Mouse (Mus musculus) MEL (cell line): ENCODE data around the gene Cmc1. TPM values are rescaled to one million over a fixed set of nuclear protein-coding genes. Genes with fewer than 3 reads are reported as not detected.

ENCODE experiments used
- DNase-seq: peaks from one replicate; pipeline ENCODE4 v3.0.0; 2011; ENCODE audit warnings: low read depth, low spot score
- H3K27ac ChIP-seq: 2 replicates; pipeline ENCODE4 v1.5.1; 2012; ENCODE audit warnings: low read depth, mild to moderate bottlenecking, control low read depth, low read length, moderate library complexity; ENCODE audit not compliant: control insufficient read depth
- H3K27me3 ChIP-seq, 2 experiments: fragments of 150-350 bp in 1 of 2; sonication (generic) in 1 of 2; 2 replicates each; pipeline ENCODE4 v1.6.1; 2012; ENCODE audit warnings: low read length in 2 of 2, mild to moderate bottlenecking in 2 of 2, improper control_type of control experiment in 1 of 2, moderate library complexity in 1 of 2; ENCODE audit not compliant: insufficient read depth in 2 of 2, control insufficient read depth in 1 of 2
- H3K36me3 ChIP-seq, 2 experiments: 2 replicates each; pipeline ENCODE4 v1.6.1; 2012 to 2014; ENCODE audit warnings: low read length in 2 of 2, improper control_type of control experiment in 1 of 2, inconsistent platforms in 1 of 2, mild to moderate bottlenecking in 1 of 2; ENCODE audit not compliant: insufficient read depth in 2 of 2, control insufficient read depth in 1 of 2
- H3K4me1 ChIP-seq, 2 experiments: fragments of 150-350 bp in 1 of 2; sonication (generic) in 1 of 2; 2 replicates each; pipeline ENCODE4 v1.6.1; 2012; ENCODE audit warnings: low read length in 2 of 2, improper control_type of control experiment in 1 of 2, mild to moderate bottlenecking in 1 of 2; ENCODE audit not compliant: insufficient read depth in 2 of 2, control insufficient read depth in 1 of 2
- H3K4me3 ChIP-seq, 2 experiments: fragments of 150-350 bp in 1 of 2; sonication (generic) in 1 of 2; 2 replicates each; pipeline ENCODE4 v1.5.1; 2012; ENCODE audit warnings: low read depth in 2 of 2, low read length in 2 of 2, mild to moderate bottlenecking in 2 of 2, moderate library complexity in 2 of 2, control low read depth in 1 of 2, improper control_type of control experiment in 1 of 2; ENCODE audit not compliant: control insufficient read depth in 1 of 2, insufficient read depth in 1 of 2
- H3K79me2 ChIP-seq: 2 replicates; pipeline ENCODE4 v1.6.1; 2012; ENCODE audit warnings: mild to moderate bottlenecking, low read length, moderate library complexity; ENCODE audit not compliant: control insufficient read depth, poor library complexity, insufficient read depth
- H3K9ac ChIP-seq: 2 replicates; pipeline ENCODE4 v1.6.1; 2012; ENCODE audit warnings: low read depth, mild to moderate bottlenecking, control low read depth, low read length, moderate library complexity; ENCODE audit not compliant: control insufficient read depth, poor library complexity, severe bottlenecking
- H3K9me3 ChIP-seq: fragments of 150-350 bp; sonication (generic); replicated peaks from 2 replicates; pipeline ENCODE4 v1.6.1; 2012; ENCODE audit warnings: mild to moderate bottlenecking, low read length, improper control_type of control experiment, moderate library complexity; ENCODE audit not compliant: insufficient read depth
- CHD1 ChIP-seq: IDR thresholded peaks from 2 replicates; pipeline ENCODE4 v1.6.1; 2012; ENCODE audit warnings: low read depth, mild to moderate bottlenecking, inconsistent platforms, low read length, improper control_type of control experiment
- CHD2 ChIP-seq: IDR thresholded peaks from 2 replicates; pipeline ENCODE4 v1.6.1; 2011; ENCODE audit warnings: low read length, improper control_type of control experiment
- ELF1 ChIP-seq: IDR thresholded peaks from 2 replicates; pipeline ENCODE4 v1.6.1; 2014; ENCODE audit warnings: low read depth, mild to moderate bottlenecking, inconsistent platforms, low read length, improper control_type of control experiment, moderate library complexity
- EP300 ChIP-seq, 2 experiments: IDR thresholded peaks; 2 replicates each; pipeline ENCODE4 v1.6.1; 2011; ENCODE audit warnings: improper control_type of control experiment in 2 of 2, low read length in 2 of 2, low read depth in 1 of 2, mild to moderate bottlenecking in 1 of 2
- ETS1 ChIP-seq: IDR thresholded peaks from 2 replicates; pipeline ENCODE4 v1.6.1; 2012; ENCODE audit warnings: low read depth, mild to moderate bottlenecking, inconsistent platforms, low read length, improper control_type of control experiment, moderate library complexity
- GABPA ChIP-seq: IDR thresholded peaks from 2 replicates; pipeline ENCODE4 v1.6.1; 2012; ENCODE audit warnings: low read depth, mild to moderate bottlenecking, inconsistent platforms, low read length, improper control_type of control experiment, moderate library complexity
- GATA1 ChIP-seq: IDR thresholded peaks from 2 replicates; pipeline ENCODE4 v1.6.1; 2011; ENCODE audit warnings: low read depth, low read length, improper control_type of control experiment
- HCFC1 ChIP-seq: IDR thresholded peaks from 2 replicates; pipeline ENCODE4 v1.6.1; 2012; ENCODE audit warnings: low read depth, mild to moderate bottlenecking, inconsistent platforms, low read length, improper control_type of control experiment, moderate library complexity
- MAFK ChIP-seq: IDR thresholded peaks from 2 replicates; pipeline ENCODE4 v1.6.1; 2011; ENCODE audit warnings: low read depth, mild to moderate bottlenecking, low read length, improper control_type of control experiment, borderline replicate concordance
- MEF2A ChIP-seq: IDR thresholded peaks from 2 replicates; pipeline ENCODE4 v1.6.1; 2014; ENCODE audit warnings: low read depth, mild to moderate bottlenecking, inconsistent platforms, low read length, improper control_type of control experiment; ENCODE audit not compliant: poor library complexity, insufficient replicate concordance, severe bottlenecking; ENCODE audit errors: extremely low read depth
- MYC ChIP-seq: IDR thresholded peaks from 2 replicates; pipeline ENCODE4 v1.6.1; 2011; ENCODE audit warnings: low read depth, mild to moderate bottlenecking, low read length, improper control_type of control experiment, moderate library complexity
- NELFE ChIP-seq: IDR thresholded peaks from 2 replicates; pipeline ENCODE4 v1.6.1; 2011; ENCODE audit warnings: low read depth, low read length, improper control_type of control experiment
- NRF1 ChIP-seq: IDR thresholded peaks from 2 replicates; pipeline ENCODE4 v1.6.1; 2014; ENCODE audit warnings: low read depth, mild to moderate bottlenecking, inconsistent platforms, low read length, improper control_type of control experiment, moderate library complexity; ENCODE audit not compliant: poor library complexity, insufficient read depth, severe bottlenecking
- POLR2AphosphoS5 ChIP-seq: IDR thresholded peaks from 2 replicates; pipeline ENCODE4 v1.6.1; 2012; ENCODE audit warnings: low read depth, borderline replicate concordance, mild to moderate bottlenecking, inconsistent platforms, low read length, moderate library complexity, mixed read lengths
- SIN3A ChIP-seq: IDR thresholded peaks from 2 replicates; pipeline ENCODE4 v1.6.1; 2012; ENCODE audit warnings: low read length, improper control_type of control experiment, inconsistent platforms
- SMC3 ChIP-seq: IDR thresholded peaks from 2 replicates; pipeline ENCODE4 v1.6.1; 2011; ENCODE audit warnings: low read depth, low read length, improper control_type of control experiment
- TAL1 ChIP-seq: IDR thresholded peaks from 2 replicates; pipeline ENCODE4 v1.6.1; 2012; ENCODE audit warnings: mild to moderate bottlenecking, inconsistent platforms, low read length, moderate library complexity, mixed read lengths
- TBP ChIP-seq: IDR thresholded peaks from 2 replicates; pipeline ENCODE4 v1.8.0; 2011; ENCODE audit warnings: low read depth, low read length, improper control_type of control experiment
- TCF12 ChIP-seq: IDR thresholded peaks from 2 replicates; pipeline ENCODE4 v1.6.1; 2014; ENCODE audit warnings: low read depth, mild to moderate bottlenecking, inconsistent platforms, low read length, improper control_type of control experiment, moderate library complexity
- UBTF ChIP-seq: IDR thresholded peaks from 2 replicates; pipeline ENCODE4 v1.6.1; 2012; ENCODE audit warnings: low read depth, mild to moderate bottlenecking, inconsistent platforms, low read length, improper control_type of control experiment, moderate library complexity, borderline replicate concordance; ENCODE audit not compliant: insufficient read depth
- ZKSCAN1 ChIP-seq: IDR thresholded peaks from 2 replicates; pipeline ENCODE4 v1.6.1; 2012; ENCODE audit warnings: low read depth, mild to moderate bottlenecking, inconsistent platforms, low read length, improper control_type of control experiment, moderate library complexity
- polyA plus RNA-seq, 2 experiments: library from polyadenylated mRNA; stranded (reverse) in 1 of 2; unstranded in 1 of 2; fragments of >175 nt in 1 of 2; fragments of >200 nt in 1 of 2; gene quantifications; 2 replicates each; pipeline versions ENCODE4 v1.2.1 to v1.2.4; 2012; ENCODE audit warnings: low replicate concordance in 2 of 2, low read depth in 1 of 2; ENCODE audit not compliant: insufficient read length in 2 of 2, insufficient read depth in 1 of 2, missing spikeins in 1 of 2
- total RNA-seq: library from RNA; depleted of rRNA; stranded (reverse); fragments of 300-350 nt; gene quantifications from 2 replicates; pipeline ENCODE4 v1.2.3, GENCODE M21; 2012

Cmc1 gene
- total and polyA plus RNA-seq, 3 experiments, result 35.9 to 36.0 TPM; not detected in 1

GRCm38 (mm10) chr9:118042738-118043137 lies 107.2 kb downstream of the Cmc1 start:
- Histone ChIP-seq H3K79me2 (peaks cover 39% of the 10 kb centered on the region), H3K4me3 (peak overlapping the region; percentile 6 to 57; a peak in 2 of 4 replicates), H3K27me3 (no peaks in the 10 kb centered on the region), H3K4me1 (peaks cover 11 to 15% of the 10 kb centered on the region in 2 experiments), H3K9ac (no peak overlapping the region), H3K9me3 (no peaks in the 10 kb centered on the region), H3K27ac (no peak overlapping the region), H3K36me3 (peaks cover 10 to 22% of the 10 kb centered on the region in 2 experiments)
- DNase-seq, result peak; percentile 50
- TF ChIP-seq UBTF (no peak), POLR2AphosphoS5 (no peak), SIN3A (peak; percentile 49), EP300 (IDR thresholded peaks at IDR 0.05; ENCODE audit: low read depth in 1 of 2, low read length in 2 of 2) (peak; percentile 59 to 79; a peak in 3 of 4 replicates), ETS1 (peak; percentile 64; the same call in 1 of the 2 replicates), TCF12 (peak; percentile 69), GATA1 (peak; percentile 83), MAFK (0 out of 2 replicates have a peak, but pooled peaks have one; percentile 5), TAL1 (no peak), MEF2A (no peak), ELF1 (no peak), CHD1 (no peak), MYC (peak; percentile 38; the same call in 1 of the 2 replicates), NRF1 (no peak), CHD2 (no peak), ZKSCAN1 (no peak)

GRCm38 (mm10) chr9:118041646-118042045 lies 108.3 kb downstream of the Cmc1 start:
- Histone ChIP-seq H3K9me3 (no peaks in the 10 kb centered on the region), H3K4me1 (peaks cover 11 to 15% of the 10 kb centered on the region in 2 experiments), H3K36me3 (peaks cover 2 to 22% of the 10 kb centered on the region in 2 experiments; a peak in 3 of 4 replicates), H3K79me2 (peaks cover 39% of the 10 kb centered on the region), H3K9ac (peak overlapping the region; percentile 93), H3K27ac (no peak overlapping the region), H3K27me3 (no peaks in the 10 kb centered on the region), H3K4me3 (peak overlapping the region; percentile 57 to 76)
- DNase-seq, result peak; percentile 63
- no peak for TF ChIP-seq TBP
- TF ChIP-seq HCFC1, result 0 out of 2 replicates have a peak, but pooled peaks have one; percentile 21
- TF ChIP-seq GABPA, result no peak
- no peak for TF ChIP-seq NELFE
- TF ChIP-seq EP300 (IDR thresholded peaks at IDR 0.05; ENCODE audit: low read depth in 1 of 2, low read length in 2 of 2), result peak in 1 of 2 experiments; percentile 36; a peak in 1 of 4 replicates
- TF ChIP-seq SMC3, result no peak
